Mouse (Mus musculus) left cerebral cortex, adult 2 months (tissue): ENCODE results near the gene Pkib. TPM values are rescaled to one million over a fixed set of nuclear protein-coding genes. Genes with fewer than 3 reads are reported as not detected.
A peak's percentile ranks its signal among the peaks of the same experiment; 100 is the strongest.

ENCODE experiments used
- DNase-seq, 2 experiments: peaks; one replicate each; pipeline ENCODE4 v3.0.0; 2021 to 2022; ENCODE audit warnings: low spot score in 2 of 2, mixed read lengths in 1 of 2; ENCODE audit errors: extremely low spot score in 1 of 2
- H3K27ac ChIP-seq: fragments of 200-600 bp; 2 replicates; pipeline ENCODE4 v1.8.1; 2022
- H3K4me3 ChIP-seq: fragments of 200-600 bp; 2 replicates; pipeline ENCODE4 v1.8.1; 2022
- CTCF ChIP-seq: fragments of 200-600 bp; IDR thresholded peaks from 2 replicates; pipeline ENCODE4 v1.8.1; 2022; ENCODE audit warnings: antibody characterized with exemption, mild to moderate bottlenecking, moderate library complexity
- intact Hi-C: fragments of 180-260 bp; cut with DNase I; formaldehyde crosslinking; loops from one replicate; pipeline ENCODE4 v1.15.1; 2025
- total RNA-seq, 2 experiments: library from RNA; stranded (reverse); gene quantifications; 2 replicates each; pipeline ENCODE4 v1.2.3; 2021

Gene Pkib
- total RNA-seq, 2 experiments from 2014 or later = 14.4 to 21.6 TPM

GRCm38 (mm10) chr10:57741351-57741750, 109.6 kb downstream of the Pkib start:
- no peak overlapping the region for H3K4me3 ChIP-seq
- DNase-seq = no peak
- H3K27ac ChIP-seq = no peak overlapping the region
- intact Hi-C loops = loop anchor here (5.0 to 10.0 kb wide), 2 partner anchors 279 to 513 kb away; partner anchors contain the start of gene Gcc2
- TF ChIP-seq CTCF = no peak

GRCm38 (mm10) chr10:57743045-57743444, 111.3 kb downstream of the Pkib start:
- no peak for TF ChIP-seq CTCF
- Histone ChIP-seq H3K4me3 (no peak overlapping the region), H3K27ac (no peak overlapping the region)
- no peak for DNase-seq
- intact Hi-C loops = loop anchor here (1.0 to 10.0 kb wide), 4 partner anchors 53 to 512 kb away; partner anchors contain the start of gene Gcc2

- no peak overlapping the region for H3K27ac ChIP-seq
- intact Hi-C loops = loop anchor here (1.0 to 10.0 kb wide), 5 partner anchors 41 to 511 kb away; partner anchors contain the start of genes Fabp7 and Gcc2
These were observed 111.8 kb downstream of the Pkib start for GRCm38 (mm10) chr10:57743606-57744016.

GRCm38 (mm10) chr10:57744128-57744765, 112.5 kb downstream of the Pkib start:
- Histone ChIP-seq H3K27ac (no peak overlapping the region), H3K4me3 (no peak overlapping the region)
- DNase-seq = no peak
- no peak for TF ChIP-seq CTCF
- intact Hi-C loops = loop anchor here (2.0 to 10.0 kb wide), 3 partner anchors 41 to 511 kb away; partner anchors contain the start of genes Fabp7 and Gcc2

More at GRCm38 (mm10) chr10:57743606-57744016, 111.8 kb downstream of the Pkib start:
- peak; percentile 65 for TF ChIP-seq CTCF
- H3K4me3 ChIP-seq = peak overlapping the region; percentile 44
- DNase-seq = peak; percentile 18 to 22

GRCm38 (mm10) chr10:57745452-57745851, 113.7 kb downstream of the Pkib start:
- intact Hi-C loops = loop anchor here (2.0 to 10.0 kb wide), 2 partner anchors 39 to 509 kb away; partner anchors contain the start of genes Fabp7 and Gcc2
- DNase-seq = no peak
- TF ChIP-seq CTCF = no peak
- H3K4me3 ChIP-seq = no peak overlapping the region
- no peak overlapping the region for H3K27ac ChIP-seq

GRCm38 (mm10) chr10:57747127-57747526, 115.3 kb downstream of the Pkib start:
- no peak for DNase-seq
- H3K27ac ChIP-seq = no peak overlapping the region
- TF ChIP-seq CTCF = no peak
- H3K4me3 ChIP-seq = no peak overlapping the region
- intact Hi-C loops = loop anchor here (10.0 kb wide), 1 partner anchor 508 kb away; the partner anchor contains the start of gene Gcc2

- DNase-seq = no peak
- no peak overlapping the region for H3K27ac ChIP-seq
- intact Hi-C loops = no loop called here
- no peak for TF ChIP-seq CTCF
- no peak overlapping the region for H3K4me3 ChIP-seq
These were observed 121.6 kb downstream of the Pkib start for GRCm38 (mm10) chr10:57753343-57753742.

- intact Hi-C loops = no loop called here
These were observed 123.5 kb downstream of the Pkib start for GRCm38 (mm10) chr10:57755201-57755736.

GRCm38 (mm10) chr10:57758999-57759398, 127.2 kb downstream of the Pkib start:
- no peak for DNase-seq
- intact Hi-C loops = no loop called here
- no peak for TF ChIP-seq CTCF
- no peak overlapping the region for H3K27ac ChIP-seq
- H3K4me3 ChIP-seq = no peak overlapping the region

More at GRCm38 (mm10) chr10:57755201-57755736, 123.5 kb downstream of the Pkib start:
- TF ChIP-seq CTCF = no peak
- H3K27ac ChIP-seq = no peak overlapping the region
- DNase-seq = no peak
- H3K4me3 ChIP-seq = no peak overlapping the region

GRCm38 (mm10) chr10:57760694-57761093, 128.9 kb downstream of the Pkib start:
- no peak for TF ChIP-seq CTCF

GRCm38 (mm10) chr10:57763044-57763443, 131.3 kb downstream of the Pkib start:
- Histone ChIP-seq H3K27ac (no peak overlapping the region), H3K4me3 (no peak overlapping the region)
- no peak for DNase-seq
- no peak for TF ChIP-seq CTCF
- intact Hi-C loops = no loop called here

More at GRCm38 (mm10) chr10:57760694-57761093, 128.9 kb downstream of the Pkib start:
- intact Hi-C loops = no loop called here
- no peak for DNase-seq
- H3K27ac ChIP-seq = no peak overlapping the region
- H3K4me3 ChIP-seq = no peak overlapping the region
